Mouse (Mus musculus) adrenal gland, postnatal 25 days (tissue): ENCODE measurements around the gene Neurl2. TPM values are rescaled to one million over a fixed set of nuclear protein-coding genes. Genes with fewer than 3 reads are reported as not detected.
"Not testable (repeated sequence)": the region's sequence is repeated elsewhere in the genome, so short reads cannot be mapped to it uniquely, and the experiment has no call there.

Experiments
- DNase-seq: peaks from one replicate; pipeline ENCODE4 v3.0.0; 2021; ENCODE audit warnings: mixed read lengths
- total RNA-seq: library from RNA; stranded (reverse); gene quantifications from 2 replicates; pipeline ENCODE4 v1.2.3, GENCODE M21; 2021

The Neurl2 gene
- total RNA-seq, 1 experiment from 2014 or later, result 2.2 TPM

DNA sequence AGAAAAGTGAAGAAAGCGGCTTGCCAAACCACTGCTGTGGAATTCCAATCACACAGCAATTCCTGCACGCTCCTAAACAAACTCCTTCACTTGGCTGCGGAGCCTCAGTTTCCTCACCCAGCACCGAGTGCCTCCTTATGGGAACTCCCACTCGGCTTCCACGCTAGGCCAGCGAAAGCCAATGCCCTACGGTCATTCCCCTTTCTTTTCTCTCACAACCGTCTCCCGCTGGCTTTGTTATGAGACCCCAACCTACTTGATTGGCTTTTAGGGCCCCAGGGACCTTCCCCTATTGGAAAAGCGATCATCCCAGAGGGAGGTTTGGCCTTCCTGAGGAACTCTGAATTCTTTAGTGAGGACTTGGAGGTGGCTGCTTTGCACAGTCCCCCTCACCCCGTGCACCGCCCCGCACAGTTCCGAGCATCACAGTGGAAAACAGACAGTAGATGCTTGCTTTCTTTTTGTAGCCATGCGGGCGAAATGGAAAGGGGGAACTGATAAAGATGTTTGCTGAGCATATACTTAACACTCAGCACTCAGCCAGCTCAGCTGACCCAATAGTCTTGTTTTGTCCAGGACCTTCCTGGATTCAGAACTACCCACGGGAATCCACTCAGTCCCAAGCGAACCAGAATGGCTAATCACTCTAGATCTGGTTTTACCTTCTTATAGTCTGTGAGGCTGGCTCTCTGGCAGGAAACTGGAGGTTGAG lies 24.7 kb upstream of the Neurl2 start:
- DNase-seq, result no peak

DNA sequence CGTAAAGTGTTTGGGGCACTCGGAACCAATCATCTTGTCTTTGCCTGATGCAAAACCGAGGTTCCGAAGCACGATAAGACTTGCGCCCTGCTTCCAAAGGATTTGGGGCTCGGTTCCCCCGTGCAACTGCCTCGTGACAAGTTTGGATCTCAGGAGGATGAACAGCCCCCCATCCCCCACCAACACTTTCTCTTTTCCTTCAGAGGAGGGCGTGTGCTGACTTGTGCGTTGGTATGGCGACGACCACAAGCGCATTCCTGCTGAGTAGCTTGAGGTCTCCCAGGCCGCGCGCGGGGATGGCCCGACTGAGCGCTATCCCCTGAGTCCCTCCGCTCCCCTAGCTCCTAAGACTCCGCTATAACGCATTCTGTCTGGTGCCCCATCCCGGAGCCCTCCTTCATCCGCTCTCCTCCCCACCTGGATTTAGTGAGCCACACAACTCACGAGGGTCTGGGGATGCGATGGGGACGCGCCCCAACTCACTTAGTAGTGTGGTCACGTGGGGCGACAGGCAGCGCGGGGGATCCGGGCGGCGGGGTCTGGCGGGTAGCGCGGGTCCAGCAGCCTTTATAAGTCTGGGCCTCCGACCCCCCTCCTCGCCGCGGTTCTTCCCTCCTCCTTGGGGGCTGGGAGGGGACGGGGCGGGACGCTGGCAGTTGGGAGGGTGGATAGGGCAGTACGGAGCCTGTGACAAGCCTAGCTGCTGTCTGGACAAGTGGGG lies 24.0 kb upstream of the Neurl2 start, which contains the start of gene Pltp:
Gene Pltp (minus strand): TSS at position 611 of the 721 bp plus-strand sequence.
- peak; percentile 41 for DNase-seq

DNA sequence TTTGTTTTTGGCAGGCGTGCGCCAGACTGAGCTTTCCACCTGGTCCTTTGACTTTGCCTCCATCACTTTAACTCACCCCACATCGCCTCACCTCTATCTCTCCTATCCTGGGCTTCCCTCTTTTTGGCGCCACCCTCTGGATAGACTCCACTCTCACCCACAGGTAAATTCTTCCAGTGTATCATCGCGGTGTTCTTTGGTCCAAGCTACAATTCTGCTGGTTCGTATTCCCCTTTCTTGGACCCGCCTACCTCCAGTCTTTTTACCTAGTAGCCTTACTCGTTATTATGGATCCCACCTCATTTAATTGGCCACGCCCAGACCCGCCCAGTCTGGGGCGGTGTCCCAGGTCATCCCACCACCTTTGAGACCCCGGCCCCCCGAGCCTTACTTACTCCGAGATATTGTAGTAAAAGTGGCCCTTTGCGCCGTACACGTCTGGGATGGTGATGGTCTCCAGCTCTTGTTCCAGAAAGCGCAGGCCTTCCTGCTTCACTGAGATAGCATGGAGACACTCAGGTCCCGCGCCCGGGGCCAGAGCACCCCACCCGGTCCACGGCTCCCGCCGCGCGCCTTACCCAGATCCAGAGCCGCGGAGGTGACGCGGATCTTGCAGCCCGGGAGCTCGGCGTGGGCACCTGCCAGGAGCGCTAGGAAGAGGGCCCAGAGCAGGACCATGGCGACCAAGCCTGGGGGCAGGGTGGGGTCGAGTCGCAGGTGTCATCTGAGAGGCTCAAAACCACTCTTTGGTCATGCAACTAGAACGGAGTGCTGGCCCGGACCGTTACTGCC lies 23.2 kb upstream of the Neurl2 start:
- no peak for DNase-seq

DNA sequence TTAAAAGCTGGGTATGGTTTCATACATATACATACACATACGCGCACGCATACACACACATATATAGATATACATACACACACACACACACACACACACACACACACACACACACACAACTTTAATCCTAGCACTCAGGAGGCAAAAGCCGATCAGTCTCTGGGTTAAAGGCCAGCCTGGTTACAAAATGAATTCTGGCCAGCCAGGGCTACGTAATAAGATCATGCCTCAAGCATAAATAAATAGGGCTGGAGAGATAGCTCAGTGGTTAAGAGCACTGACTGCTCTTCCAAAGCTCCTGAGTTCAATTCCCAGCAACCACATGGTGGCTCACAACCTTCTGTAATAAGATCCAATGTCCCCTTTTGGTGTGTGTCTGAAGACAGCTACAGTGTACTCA lies 22.3 kb upstream of the Neurl2 start:
- not testable (repeated sequence) for DNase-seq

DNA sequence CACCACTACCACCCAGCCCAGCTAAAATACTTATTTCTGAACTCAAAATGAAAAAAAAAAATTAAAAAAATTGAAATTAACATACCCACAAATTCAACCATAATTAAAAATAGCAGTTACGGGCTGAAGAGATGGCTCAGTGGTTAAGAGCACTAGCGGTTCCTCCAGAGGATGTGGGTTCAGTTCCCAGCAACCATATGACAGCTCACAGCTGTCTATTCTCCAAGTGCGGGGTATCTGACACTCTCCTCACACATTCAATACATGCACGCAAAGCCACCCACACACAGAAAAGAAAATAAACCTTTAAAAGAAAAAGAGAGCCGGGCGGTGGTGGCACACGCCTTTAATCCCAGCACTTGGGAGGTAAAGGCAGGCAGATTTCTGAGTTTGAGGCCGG lies 16.8 kb upstream of the Neurl2 start:
- no peak for DNase-seq

DNA sequence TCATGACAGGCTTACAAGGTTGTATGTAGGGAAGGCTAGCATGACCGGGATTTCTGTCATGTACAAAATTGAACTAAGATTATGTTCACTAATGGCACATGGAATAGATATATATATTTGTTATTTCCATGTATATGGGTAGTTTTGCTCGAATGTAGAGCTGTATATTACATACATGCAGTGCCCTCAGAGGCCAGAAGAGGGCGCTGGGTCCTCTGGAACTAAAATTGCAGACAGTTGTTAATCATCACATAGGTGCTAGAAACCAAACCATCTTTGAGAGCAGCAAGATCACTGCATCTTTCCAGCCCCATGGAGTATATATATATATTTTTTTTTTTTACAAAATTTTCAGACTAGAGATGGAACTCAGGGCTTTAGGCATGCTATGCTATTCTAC lies 12.5 kb upstream of the Neurl2 start:
- no peak for DNase-seq

DNA sequence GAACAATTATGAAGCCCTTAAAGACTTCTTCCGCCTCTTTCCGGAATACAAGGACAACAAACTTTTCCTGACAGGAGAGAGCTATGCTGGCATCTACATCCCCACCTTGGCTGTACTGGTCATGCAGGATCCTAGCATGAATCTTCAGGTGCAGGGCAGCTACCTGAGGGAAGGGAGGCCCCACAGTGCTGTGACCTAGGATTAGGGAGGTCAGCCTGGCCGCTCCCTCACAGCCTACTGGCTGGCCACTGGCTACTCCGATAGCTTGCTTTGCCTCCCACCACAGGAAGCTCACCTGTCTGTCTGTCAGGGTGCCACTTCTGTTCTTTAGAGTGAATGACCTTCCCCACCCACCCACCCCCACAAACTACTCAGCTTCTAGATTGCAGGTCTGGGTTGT lies 1.9 kb upstream of the Neurl2 start:
- DNase-seq, result no peak

DNA sequence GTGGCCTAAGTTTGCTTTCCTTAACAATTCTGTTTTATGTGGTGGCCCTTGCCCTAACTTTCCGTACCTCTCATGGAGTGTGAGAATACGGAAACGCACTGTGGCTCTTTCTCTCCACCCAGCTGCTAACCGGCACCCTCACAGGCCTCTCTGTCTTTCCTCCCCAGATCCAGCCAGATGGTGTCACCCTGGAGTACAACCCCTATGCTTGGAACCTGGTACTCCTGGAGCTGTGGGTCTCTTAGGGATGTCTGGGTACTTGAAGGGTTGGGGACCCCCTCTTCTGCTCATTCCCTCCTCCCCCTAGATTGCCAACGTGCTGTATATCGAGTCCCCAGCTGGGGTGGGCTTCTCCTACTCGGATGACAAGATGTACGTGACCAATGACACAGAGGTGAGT lies 1.3 kb upstream of the Neurl2 start:
- no peak for DNase-seq

DNA sequence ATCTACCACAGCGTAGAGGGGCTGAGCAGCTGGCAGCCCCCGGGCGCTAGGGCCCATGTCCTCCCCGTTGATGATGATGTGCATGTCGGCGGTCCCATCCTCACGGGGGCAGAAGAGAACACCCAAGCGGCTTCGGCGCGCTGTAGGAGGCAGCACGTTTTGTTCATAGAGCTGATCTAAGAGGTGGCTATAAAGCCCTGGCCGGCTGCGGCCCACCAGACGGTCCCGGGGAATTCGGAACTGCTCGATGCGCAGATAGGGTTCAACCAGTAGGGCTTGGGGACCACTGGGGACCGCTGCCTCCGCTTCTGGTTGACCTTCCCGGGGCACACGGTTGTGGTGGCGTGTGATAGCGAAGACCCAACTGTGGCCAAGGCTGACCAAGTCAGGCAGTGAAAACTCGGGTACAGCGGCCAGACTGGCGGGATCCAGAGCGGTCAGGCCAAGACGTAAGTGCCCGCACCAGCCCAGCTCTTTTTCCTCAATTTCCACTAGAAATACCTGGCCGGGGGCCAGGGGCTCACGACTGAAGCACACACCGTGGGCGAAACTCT lies 431 bp downstream of the Neurl2 start, which contains the start of gene Ctsa:
Gene Ctsa (plus strand): TSS at position 126 of the 554 bp plus-strand sequence.
- DNase-seq, result peak; percentile 77

DNA sequence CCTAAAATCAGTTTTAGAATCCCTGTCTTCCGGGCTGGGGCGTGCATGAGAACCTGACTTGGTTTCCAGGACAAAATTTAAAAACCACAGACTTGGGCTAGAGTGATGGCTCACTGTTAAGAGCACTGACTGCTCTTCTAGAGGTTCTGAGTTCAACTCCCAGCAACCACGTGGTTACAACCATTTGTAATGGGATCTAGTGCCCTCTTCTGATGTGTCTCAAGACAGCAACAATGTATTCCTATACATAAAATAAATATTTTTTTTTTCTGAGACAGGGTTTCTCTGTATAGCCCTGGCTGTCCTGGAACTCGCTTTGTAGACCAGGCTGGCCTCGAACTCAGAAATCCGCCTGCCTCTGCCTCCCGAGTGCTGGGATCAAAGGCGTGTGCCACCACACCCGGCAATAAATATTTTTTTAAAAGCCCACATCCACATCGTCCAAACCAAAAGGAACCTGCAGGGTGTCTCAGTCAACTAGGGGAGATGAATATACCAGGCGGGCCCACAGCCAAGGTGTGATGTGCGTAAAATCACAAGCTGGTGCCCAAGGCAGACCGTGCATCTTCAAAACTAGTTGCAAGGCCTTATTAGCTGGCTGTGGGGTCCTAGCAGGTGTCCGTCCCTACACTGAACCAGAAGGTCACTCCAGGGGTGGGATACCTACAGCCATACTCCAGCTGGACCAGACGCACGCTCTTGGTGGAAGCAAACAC lies 1.1 kb downstream of the Neurl2 start:
- DNase-seq, result no peak

DNA sequence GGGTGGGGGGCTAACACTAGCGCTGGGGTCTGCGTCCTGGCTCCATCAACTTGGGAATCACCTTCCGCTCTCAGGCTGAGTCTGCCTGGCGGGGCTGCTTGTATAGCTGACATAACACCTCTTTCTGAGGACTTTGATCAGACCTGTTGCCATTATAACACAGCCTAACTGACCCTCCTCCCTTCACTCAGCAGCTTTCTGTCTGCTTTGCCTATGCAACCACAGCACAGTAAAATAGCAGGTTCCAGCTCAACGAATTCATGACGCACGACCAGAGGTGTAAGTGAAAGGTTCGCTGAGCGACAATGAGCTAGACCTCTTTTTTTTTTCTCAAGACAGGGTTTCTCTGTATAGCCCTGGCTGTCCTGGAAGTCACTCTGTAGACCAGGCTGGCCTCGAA lies 2.2 kb downstream of the Neurl2 start:
- no peak for DNase-seq

DNA sequence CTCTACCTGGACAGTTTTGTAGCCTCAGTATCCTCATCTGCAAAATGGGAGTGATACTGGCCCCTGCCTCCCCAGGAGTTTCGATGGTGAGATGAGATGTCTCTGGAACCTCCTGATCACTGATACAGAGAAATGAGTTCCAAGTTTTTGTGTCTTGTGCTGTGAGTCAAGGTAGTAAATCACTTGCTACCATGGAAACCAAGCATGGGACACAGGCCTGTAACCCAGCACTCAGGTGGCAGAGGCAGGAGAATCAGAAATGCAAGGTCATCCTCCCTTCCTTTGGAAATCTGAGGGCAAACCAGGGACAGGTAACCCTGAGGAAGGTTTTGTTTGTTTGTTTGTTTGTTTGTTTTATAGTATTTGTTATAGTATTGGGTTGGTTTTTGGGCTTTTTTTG lies 4.2 kb downstream of the Neurl2 start:
- no peak for DNase-seq

DNA sequence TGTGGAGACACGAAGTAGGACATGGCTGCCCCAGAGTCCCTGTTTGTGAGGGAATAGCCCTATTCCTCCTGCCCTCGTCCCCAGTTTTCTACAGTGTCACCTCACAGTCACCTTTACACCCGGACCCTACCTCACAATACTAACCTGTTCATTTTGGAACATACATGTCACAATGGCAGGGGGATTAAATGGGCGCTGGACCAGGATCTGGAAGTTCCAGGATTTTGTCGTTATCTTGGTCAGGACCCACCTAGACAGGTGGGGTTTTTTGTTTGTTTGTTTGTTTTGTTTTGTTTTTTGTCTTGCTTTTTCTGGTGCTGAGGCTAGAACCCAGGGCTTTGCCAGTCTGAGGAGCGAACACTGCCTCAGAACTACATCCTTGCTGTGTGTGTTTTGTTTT lies 4.8 kb downstream of the Neurl2 start, which contains the start of gene Spata25:
Gene Spata25 (minus strand): TSS at position 101 of the 400 bp plus-strand sequence.
- no peak for DNase-seq

DNA sequence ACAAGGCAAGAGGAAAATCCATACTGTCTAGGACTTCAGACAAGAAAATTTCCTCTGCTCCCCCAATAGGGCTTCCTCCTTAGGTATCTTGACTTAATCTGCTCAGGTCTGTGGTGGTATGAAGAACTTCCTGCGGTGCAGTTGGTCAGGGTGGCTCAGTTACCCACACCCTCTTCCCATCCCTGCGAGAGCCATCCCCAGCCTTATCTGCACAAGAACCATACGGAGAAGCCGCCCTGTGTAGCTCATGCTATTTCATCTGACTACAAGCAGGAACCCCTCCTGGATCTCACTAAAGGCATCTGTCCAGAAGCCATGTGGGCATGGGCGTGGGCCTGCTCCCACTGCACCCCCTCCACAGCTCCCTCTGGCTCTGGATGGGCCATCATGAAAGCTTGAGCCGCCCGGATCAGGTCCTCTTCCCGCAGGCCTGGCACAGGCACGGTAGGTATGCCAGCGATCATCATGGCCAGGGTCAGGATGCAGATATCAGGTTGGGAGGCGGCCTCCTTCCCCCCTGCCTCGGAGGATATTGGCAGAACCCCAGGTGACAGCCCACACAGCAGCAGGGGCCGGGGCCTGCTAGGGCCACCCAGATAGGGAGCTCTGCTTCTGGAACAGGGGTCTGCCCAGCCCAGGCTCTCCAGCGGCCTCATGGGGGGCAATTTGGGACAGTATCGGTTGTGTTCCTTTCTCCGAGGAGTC lies 6.0 kb downstream of the Neurl2 start:
- no peak for DNase-seq

DNA sequence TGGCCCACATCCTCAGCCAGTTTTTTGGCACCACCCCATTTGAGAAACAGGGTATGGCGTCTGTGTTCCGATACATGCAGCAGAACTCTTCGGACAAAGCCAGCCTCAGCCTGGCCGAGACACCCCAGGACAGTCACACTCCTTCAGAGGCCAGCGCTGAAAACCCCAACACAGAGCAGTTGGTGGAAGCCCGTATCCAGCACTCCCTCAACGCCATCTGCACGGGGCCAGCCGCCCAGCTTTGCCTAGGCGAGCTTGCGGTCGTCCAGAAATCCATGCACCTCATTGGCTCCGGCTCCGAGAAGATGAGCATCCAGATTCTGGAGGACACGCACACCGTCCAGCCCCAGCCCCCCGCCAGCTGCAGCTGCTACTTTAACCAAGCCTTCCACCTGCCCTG lies 7.7 kb downstream of the Neurl2 start:
- DNase-seq, result no peak

DNA sequence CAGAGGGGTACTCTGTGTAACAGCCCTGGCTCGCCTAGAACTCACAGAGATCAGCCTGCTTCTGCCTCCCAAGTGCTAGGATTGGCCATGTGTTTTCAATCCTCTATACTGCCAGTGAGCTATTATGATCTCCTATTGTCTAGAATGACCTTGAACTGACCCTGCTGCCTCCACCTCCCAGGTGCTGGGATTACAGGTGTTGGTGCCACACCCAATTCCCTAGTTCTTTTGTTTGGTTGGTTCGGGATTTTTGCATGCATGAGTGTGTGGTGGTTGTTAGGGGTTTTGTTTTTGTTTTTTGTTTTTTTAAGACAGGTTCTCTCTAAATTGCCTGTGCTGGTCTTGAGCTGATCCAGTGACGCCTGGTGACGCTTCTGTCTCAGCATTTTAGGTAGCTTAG lies 9.3 kb downstream of the Neurl2 start:
- no peak for DNase-seq

DNA sequence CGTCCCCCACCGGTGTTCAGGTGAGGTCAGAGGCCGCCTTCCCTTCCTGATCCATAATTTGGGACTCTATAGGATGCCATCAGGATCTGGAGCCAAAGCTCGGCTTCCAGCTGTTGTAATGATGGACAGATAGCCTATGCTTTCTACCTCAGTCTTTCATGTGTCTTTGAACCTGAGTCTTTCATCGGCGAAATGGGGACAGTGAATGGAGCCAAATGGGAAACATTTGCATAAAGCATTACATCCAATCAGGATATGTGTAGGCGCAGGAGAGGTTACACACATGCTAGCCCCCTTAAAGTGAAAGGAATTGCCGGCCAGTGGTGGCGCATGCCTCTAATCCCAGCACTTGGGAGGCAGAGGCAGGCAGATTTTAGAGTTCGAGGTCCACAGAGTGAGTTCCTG lies 10.1 kb downstream of the Neurl2 start:
- DNase-seq, result peak; percentile 21

DNA sequence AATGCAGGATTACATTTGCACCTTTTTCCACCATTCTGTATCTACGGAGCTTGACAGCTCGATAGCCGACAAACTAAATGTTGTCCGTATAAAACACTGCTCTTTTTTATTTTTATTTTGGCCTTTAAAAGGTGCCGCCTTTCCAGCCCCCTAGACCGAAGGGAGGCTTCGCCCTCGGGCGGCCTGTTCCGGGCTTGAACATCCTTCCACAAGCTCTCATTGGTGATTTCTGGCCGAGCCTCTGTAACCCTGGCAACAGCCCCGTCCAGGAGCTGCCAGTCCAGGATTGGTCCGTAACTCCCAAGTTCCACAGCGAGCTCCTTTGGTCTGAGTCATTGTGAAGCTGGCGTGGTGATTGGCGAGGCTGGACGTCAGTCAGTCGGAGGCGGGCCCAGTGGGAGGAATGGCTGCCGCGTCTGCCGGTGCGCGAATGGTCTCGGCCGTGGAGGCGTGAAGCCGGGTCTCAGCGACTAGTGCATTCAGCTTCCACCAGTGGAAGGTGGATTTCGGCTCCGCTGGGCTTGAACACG lies 10.6 kb downstream of the Neurl2 start, which contains the start of gene Zswim1:
Gene Zswim1 (plus strand): TSS at position 51 of the 530 bp plus-strand sequence.
- DNase-seq, result peak; percentile 99

DNA sequence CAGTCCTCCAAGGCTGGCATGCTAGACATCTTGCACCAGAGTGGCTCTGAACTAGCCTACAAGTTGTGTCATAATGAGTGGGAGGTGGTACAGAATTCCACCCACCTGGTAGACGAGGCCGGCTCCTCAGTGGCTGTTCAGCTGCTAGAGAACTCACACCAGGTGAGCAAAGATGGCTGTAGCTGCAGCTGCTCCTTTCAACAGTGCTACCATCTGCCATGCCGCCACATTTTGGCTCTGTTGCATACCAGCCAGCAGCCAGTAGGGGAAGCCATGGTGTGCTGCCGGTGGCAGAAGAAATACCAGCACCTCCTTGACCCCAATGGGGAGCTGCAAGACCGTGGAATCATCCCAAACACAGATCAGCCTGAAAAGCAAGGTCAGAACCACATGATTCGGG lies 12.2 kb downstream of the Neurl2 start:
- no peak for DNase-seq

DNA sequence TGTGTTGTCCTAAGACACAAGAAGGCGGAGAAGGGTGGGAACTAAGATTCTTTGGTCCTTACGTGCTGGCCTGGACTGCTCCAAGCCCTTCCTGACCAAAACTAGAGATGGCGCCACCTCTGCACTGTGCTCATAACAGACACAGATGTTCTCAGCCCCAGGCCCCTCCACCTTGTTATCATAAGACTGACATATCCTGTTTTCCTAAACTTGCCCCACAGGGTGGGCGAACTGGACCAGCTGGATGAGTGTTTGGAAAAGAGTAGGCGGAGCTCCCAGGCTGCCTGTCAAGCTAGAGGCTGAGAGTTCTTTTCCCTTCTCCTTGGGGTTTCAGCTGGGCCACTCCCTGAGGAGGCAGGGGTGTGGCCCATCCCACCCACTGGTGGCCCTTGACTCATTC lies 15.6 kb downstream of the Neurl2 start:
- no peak for DNase-seq

DNA sequence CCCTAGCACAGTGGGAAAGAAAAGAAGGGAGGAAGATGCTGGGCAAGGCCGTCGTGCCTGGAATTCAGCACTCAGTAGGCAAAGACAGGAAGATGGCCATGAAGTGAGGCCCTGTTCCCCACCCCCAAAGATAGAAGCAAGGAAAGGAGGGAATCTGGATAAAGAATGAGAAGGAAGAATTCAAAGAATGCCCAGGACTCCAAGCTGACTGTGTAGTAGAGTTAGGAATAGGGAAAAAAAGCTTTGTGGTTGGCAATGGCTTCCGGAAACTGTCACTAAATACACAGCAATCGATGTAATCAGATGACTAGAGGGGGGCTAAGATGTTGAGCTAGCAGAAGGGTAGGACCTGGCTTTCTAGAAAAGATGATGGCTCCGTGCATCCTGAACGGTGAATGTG lies 16.1 kb downstream of the Neurl2 start:
- DNase-seq, result no peak
